Mouse (Mus musculus): ENCODE measurements at regions not wholly inside any gene's neighbourhood (a gene's known extent, or its start where the extent isn't known, plus 50 kb on each side); places are given as distances from the start of the nearest gene placed in this dataset.

DNA sequence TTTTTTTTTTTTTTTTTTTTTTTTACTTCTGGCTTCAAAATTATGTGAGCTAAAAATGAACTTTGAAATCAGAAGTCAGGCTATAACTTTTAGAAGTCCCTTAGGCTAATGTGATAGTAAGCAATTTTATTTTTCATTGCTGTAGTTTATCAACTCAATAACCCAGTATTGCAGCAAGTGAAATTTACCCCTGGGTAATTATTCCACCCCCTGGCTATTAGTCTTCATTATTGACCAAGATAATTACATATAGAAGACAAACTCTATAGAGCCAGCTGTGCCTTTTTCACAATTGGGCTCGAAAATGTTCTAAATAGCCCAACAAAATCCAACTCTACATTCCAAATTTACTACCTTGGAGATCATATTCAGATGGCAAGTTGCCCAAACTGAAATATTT, 572.2 kb upstream of the Alcam start:
- DNase-seq: no peak
- intact Hi-C loops (cut with DNase I): no loop called here

DNA sequence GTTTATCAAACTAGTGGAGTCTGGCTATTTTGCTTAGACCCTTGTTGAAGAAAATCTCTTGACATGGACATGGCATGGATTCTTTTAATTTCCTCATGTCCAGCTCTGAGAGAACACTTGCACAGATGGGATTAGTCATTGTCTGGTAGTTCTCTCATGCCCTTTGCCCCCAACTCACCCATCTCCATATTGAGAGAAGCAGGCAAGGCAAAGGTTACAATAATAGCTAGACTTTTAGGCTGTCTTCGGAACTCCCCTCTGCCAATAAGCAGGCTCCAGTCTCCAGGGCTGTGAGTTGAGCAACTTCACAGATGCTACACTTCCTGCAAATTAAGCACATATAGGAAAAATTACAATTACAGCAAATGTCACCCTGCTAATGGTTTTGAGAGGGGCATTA, 558.0 kb upstream of the Alcam start:
- no peak for DNase-seq
- intact Hi-C loops (cut with DNase I): no loop called here

DNA sequence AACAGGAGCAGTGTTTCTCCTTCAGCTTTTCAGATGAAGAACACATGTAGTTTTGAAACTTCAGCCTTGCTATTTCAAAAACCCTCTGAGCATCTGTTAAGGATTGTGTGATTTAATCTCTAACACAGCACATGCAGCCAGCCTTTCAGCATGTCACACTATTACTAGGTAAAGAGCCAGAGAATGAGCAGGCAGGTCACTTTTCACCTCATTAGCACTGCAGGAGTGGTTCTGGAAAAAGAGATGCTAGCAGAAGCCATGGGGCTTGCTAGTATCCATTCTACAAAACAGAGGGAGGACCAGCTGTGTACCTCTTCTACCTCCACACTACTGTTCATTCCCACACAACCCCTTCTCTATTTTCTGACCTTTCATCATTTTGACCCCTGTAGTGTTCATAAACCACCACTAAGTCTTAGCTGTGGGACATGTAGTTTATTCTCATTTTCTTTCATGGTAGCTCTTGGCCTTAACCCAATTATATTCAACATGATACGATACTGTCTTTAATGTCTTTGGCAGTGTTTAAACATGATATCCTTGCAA, 535.1 kb upstream of the Alcam start:
- intact Hi-C loops (cut with DNase I): no loop called here
- DNase-seq: no peak

GRCm38 (mm10) chr16:52984336-52984735, 530.5 kb upstream of the Alcam start:
- no peak for DNase-seq
- intact Hi-C loops (cut with DNase I): no loop called here

GRCm38 (mm10) chr16:52980995-52981394, 527.1 kb upstream of the Alcam start:
- DNase-seq: no peak
- intact Hi-C loops (cut with DNase I): no loop called here

- intact Hi-C loops (cut with DNase I): no loop called here
- no peak for DNase-seq
Measured at GRCm38 (mm10) chr16:52972811-52973210, 518.9 kb upstream of the Alcam start.

DNA sequence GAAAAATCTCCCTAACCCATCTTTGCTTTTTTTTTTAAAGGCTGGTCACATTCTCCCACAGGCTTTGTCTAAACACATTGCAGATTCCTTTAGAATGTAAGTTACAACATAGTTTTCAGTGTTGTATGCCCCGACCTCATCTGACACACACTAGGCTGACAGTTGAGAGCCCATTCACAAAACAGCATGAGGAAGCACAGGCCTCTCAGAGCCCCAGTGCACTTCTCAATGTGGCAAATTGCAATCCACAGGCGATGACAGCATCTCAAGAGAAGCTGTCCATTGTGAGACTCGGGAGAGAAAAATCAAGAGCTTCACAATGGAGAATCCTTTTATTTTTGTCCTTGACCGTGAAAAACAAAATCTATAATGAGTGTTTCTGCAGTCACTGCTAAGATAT, 493.8 kb upstream of the Alcam start:
- intact Hi-C loops (cut with DNase I): no loop called here
- DNase-seq: peak; percentile 2 to 4

DNA sequence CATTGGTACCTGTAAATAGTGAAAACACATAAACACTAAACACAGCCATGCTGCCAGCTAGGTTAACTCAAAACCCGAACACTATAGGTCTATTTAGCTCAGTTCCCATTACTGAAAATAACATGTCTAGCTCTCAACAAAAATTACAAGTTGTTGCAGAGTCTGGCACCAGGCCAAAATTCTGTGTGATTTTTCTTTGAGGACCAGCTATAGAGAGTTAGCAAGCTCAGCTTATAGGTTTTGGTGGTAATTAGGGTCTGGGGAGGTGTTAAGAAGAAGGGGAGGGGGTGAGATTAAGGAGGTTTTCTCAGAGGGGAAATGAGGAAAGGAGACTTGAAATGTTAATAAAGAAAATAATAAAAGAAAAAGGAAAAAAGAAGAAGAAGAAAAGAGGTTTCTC, 480.9 kb upstream of the Alcam start:
- intact Hi-C loops (cut with DNase I): no loop called here
- DNase-seq: peak in 1 of 2 experiments; percentile 1

- intact Hi-C loops (cut with DNase I): no loop called here
- DNase-seq: no peak
Measured at GRCm38 (mm10) chr16:52931978-52932377, 478.1 kb upstream of the Alcam start.

DNA sequence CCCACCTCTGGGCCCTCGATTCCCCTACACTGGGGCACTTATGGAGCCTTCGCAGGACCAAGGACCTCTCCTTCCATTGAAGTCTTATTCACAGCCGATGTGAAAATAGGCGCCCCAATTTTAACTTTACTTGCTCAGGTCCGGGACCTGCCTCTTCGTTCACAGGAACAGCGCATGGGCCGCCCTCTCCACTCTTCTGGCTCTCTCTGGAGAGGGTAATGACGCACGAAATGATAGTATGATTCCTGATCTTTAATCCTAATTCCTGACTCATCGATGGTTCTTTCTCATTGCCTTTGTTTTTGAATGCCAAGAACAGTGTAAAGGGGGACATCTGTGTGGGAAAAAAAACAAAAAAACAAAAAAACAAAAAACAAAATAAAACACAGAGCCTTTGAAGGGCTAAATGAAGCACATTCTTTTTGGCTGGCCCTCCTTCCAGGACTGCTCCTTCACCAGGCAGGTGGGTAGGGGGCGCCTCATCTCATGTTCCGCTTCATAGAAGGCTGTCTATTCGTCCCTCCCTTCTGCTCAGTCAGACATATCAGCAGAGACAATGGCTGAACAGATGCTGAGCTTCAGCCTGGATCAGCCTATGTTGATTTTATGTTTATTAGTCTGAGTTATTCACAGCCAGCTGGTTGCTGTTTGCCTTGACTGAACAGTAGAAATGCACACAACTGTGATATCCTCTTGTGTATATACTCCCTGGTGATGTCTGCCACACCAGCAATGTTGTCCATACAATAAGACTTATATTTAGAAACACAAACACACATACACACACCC, 438.8 kb upstream of the Alcam start:
- intact Hi-C loops (cut with DNase I): no loop called here
- no peak for DNase-seq

- intact Hi-C loops (cut with DNase I): no loop called here
- peak; percentile 10 to 11 for DNase-seq
Measured at GRCm38 (mm10) chr16:52879463-52880114, 425.7 kb upstream of the Alcam start.

DNA sequence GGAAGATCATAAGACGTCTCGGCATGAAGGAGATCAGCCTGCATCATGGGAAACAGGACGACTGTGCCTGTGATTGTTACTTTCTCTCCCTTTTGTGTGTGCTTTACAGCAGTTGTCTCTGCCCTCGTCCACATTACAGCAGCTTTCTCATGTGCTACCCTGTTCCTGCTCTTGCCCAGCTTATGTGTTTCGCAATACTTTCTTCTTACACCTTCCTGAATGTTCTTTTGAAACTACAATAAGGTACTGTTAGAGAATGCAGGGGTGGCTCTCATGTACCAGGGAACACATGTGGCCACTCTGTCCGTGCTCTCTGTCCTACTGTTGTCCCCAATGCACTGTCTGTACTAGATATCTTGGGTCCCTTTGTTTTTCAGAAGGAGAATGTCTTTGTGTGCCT, 414.0 kb upstream of the Alcam start:
- intact Hi-C loops (cut with DNase I): no loop called here
- DNase-seq: no peak

DNA sequence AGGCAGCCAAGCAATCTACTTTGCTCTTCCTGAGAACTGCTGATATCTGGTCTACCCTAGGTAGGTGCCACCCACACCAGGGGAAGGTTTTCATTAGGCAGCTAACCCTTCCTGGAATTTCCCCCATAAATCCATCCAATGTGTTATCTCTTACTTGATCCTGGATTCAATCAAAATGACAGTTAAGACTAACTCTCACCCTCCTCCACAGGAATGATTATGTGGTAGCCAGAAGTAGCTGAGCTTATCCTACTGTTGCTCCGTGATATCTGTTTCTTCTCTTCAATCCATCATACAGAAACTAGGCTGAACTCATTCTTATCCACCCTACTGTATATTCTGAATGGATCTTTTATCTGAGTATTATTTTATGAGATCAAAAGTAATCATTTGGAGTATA, 409.7 kb upstream of the Alcam start:
- no peak for DNase-seq
- intact Hi-C loops (cut with DNase I): no loop called here

DNA sequence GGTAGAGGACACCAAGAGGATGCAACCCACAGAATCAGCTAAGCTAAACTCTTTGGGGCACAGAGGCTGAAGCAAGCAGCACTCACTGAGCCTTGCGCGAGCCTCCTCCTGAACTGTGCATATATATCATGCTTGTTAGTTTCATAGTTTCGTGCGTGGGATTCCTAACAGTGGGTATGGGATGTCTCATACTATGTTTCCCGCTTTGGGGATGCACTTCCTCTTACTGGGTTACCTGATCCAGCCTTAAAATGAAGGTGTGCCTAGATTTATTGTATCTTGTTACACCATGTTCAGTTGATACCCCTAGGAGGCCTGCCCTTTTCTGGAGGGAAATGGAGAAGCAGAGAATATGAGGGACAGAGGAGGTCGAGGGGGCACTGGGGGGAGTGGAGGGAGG, 407.4 kb upstream of the Alcam start:
- no peak for DNase-seq
- intact Hi-C loops (cut with DNase I): no loop called here

DNA sequence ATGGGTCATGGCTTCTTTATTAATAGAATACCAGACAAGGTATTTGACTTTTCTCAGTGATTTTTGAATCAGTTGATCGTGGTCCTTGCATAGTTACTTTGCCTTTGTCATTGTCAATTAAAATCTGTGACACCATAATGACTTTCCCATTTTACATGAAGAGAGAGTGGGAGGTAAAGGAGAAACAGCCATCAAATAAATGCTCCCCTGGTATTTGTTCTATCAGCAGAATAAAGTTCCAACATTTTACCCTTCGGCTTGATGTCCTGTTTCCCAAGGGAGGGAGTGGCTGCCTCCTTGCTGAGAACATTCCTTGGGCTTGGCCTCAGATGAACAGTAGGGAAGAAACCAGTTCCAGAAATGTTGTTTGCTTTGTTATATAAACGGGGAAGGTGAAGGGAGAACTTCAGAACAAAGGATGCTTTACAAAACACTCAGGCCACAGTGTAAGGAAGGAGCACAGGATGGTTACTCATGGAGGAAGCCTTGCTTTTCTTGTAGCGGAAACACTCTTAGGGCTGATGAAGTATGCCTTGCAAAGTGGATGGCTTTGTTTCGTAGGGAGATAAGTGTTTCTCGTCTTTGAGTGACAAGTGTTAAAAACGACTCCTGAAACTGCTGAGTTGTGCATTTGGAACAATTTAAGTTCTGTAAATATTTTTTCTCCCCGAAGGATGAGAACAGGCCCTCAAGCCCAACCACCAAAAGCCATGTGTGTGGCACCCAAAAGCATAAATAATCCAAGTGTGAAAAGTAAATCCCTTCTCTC, 404.8 kb upstream of the Alcam start:
- intact Hi-C loops (cut with DNase I): no loop called here
- DNase-seq: no peak

- DNase-seq: no peak
- intact Hi-C loops (cut with DNase I): no loop called here
Measured at GRCm38 (mm10) chr16:52851129-52851528, 397.3 kb upstream of the Alcam start.

GRCm38 (mm10) chr16:52818976-52819375, 365.1 kb upstream of the Alcam start:
- intact Hi-C loops (cut with DNase I): no loop called here
- DNase-seq: no peak

DNA sequence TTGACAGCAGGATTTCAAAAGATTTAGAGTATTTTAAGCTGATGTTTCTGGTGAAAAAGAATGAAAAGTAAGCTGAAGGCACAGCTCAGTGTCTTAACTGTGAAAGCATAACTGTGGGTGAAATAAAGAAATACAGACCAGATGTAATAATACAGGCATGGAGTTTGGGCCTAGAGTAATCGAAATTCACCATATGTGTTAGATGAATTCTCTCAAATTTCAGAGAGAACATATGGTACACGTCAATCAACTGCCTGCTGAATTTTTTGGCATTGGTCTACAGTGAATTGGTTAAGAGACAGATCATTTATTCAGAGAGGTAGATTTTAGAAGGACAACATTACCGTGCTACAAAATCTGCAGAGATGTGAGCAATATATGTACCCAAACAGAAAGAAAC, 357.3 kb upstream of the Alcam start:
- intact Hi-C loops (cut with DNase I): no loop called here

GRCm38 (mm10) chr16:52804365-52804764, 350.5 kb upstream of the Alcam start:
- no peak for DNase-seq
- intact Hi-C loops (cut with DNase I): no loop called here

More for the DNA sequence above, 357.3 kb upstream of the Alcam start:
- DNase-seq: no peak

- intact Hi-C loops (cut with DNase I): no loop called here
- DNase-seq: no peak
Measured at GRCm38 (mm10) chr16:52799715-52800392, 346.0 kb upstream of the Alcam start.

GRCm38 (mm10) chr16:52795184-52795583, 341.3 kb upstream of the Alcam start:
- no peak for DNase-seq
- intact Hi-C loops (cut with DNase I): no loop called here

Measured in heart, postnatal 10 days (tissue).